In the genomic region with DNA sequence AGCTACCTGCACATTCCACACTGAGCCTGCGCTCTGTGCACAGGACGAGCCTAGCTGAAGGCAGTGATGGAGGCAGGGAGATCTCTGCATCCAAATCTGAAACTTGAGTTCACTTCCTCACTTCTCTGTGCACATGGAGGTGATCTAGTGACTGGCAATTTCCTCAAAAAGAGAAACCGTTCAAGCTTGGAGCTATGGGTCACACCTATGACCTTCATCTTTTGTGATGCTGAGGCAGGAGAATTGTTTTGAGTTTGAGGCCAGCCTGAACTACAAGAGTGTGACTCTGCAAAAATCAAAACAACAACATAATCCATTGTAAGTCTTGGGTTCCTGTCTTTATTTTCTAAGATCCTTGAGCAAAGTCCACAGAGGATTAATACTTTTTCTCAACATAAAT, we compare ENCODE assay signal across 29 mouse cellular contexts.
DNase-seq lines count a peak whose midpoint lies in the region; ATAC-seq and TF ChIP-seq lines count a peak whose summit lies in the region.
"Had no signal": no experiment of that assay in that cellular context is flagged by ENCODE, and none has a peak within 500 bp of the region (broad histone marks: within the 10 kb centered on the region; RNA-seq: fewer than 3 reads in every experiment).

No protein-coding gene starts in this region.

- H3K9ac ChIP-seq in ES-Bruce4 (ENCODE audit: low read depth, poor library complexity, severe bottlenecking), result no peak overlapping the region
- H3K9ac ChIP-seq in midbrain, embryonic 11.5 days (ENCODE audit: low read length), result no peak overlapping the region
- H3K9ac ChIP-seq: embryonic facial prominence, embryonic 13.5 days; forebrain, embryonic 12.5 days; forebrain, embryonic 15.5 days; heart, embryonic 12.5 days; heart, embryonic 15.5 days; hindbrain, embryonic 13.5 days; intestine, embryonic 15.5 days had no signal

- no peak for TF ChIP-seq CTCF in E14TG2a.4 (conservative IDR thresholded peaks at IDR 0.05; ENCODE audit: low read length)
- TF ChIP-seq CTCF in ES-Bruce4 (IDR thresholded peaks at IDR 0.05; ENCODE audit: low read depth, low read length), result no peak

- no peak for ATAC-seq in midbrain, embryonic 11.5 days (ENCODE audit: low FRiP score)
- ATAC-seq: CD4-positive, CD25-positive, alpha-beta regulatory T cell, adult 4 months; forebrain, embryonic 15.5 days; hindbrain, embryonic 16.5 days; intestine, embryonic 15.5 days had no signal

- H3K27me3 ChIP-seq in E14TG2a.4 (ENCODE audit: insufficient read depth, low read length) (no peaks in the 10 kb centered on the region), ES-Bruce4 (ENCODE audit: control insufficient read depth, insufficient read depth, low read length, poor library complexity, severe bottlenecking) (no peaks in the 10 kb centered on the region)
- no peaks in the 10 kb centered on the region for H3K27me3 ChIP-seq in midbrain, embryonic 11.5 days (ENCODE audit: control insufficient read depth, insufficient read depth, low read length)
- H3K27me3 ChIP-seq: embryonic facial prominence, embryonic 13.5 days; forebrain, embryonic 12.5 days; forebrain, embryonic 15.5 days; heart, embryonic 12.5 days; heart, embryonic 15.5 days; hindbrain, embryonic 13.5 days; intestine, embryonic 15.5 days had no signal

- peak overlapping the region; percentile 31; the same call in 1 of the 2 replicates for H3K27ac ChIP-seq in ES-Bruce4 (ENCODE audit: insufficient read depth, low read length)
- H3K27ac ChIP-seq in midbrain, embryonic 11.5 days (ENCODE audit: low read depth, low read length), result no peak overlapping the region
- H3K27ac ChIP-seq: embryonic facial prominence, embryonic 10.5 days; embryonic facial prominence, embryonic 13.5 days; forebrain, embryonic 12.5 days; forebrain, embryonic 15.5 days; heart, embryonic 15.5 days; hindbrain, embryonic 10.5 days; hindbrain, embryonic 13.5 days; intestine, embryonic 15.5 days had no signal

- peak; percentile 89 for DNase-seq in R1 (ENCODE audit: low read depth, low spot score)
- DNase-seq in midbrain, embryonic 11.5 days (ENCODE audit: low spot score, missing footprints), result no peak
- no peak for DNase-seq in frontal cortex, postnatal 10 days (ENCODE audit: low spot score in 2 of 2)
- no peak for DNase-seq in adrenal gland, adult 2 months
- DNase-seq: adrenal gland, adult 8-10 months; adrenal gland, postnatal 25 days; cerebellum, adult 11-12 months; cerebellum, adult 8-10 months; cerebellum, postnatal 10 days; cerebellum, postnatal 36 days; embryo, embryonic 11 days; gastrocnemius, postnatal 25 days; heart, postnatal 10 days; heart, postnatal 36 days; kidney, adult 11 months had no signal

- no peaks in the 10 kb centered on the region for H3K9me3 ChIP-seq in E14TG2a.4 (ENCODE audit: low read length)
- H3K9me3 ChIP-seq in ES-Bruce4 (replicated peaks; ENCODE audit: control insufficient read depth, insufficient read depth, low read length, poor library complexity, severe bottlenecking), result no peaks in the 10 kb centered on the region
- H3K9me3 ChIP-seq in midbrain, embryonic 11.5 days (ENCODE audit: control insufficient read depth, low read length), result no peaks in the 10 kb centered on the region
- H3K9me3 ChIP-seq: embryonic facial prominence, embryonic 10.5 days; embryonic facial prominence, embryonic 13.5 days; forebrain, embryonic 12.5 days; forebrain, embryonic 15.5 days; heart, embryonic 12.5 days; heart, embryonic 15.5 days; hindbrain, embryonic 10.5 days; hindbrain, embryonic 13.5 days; intestine, embryonic 15.5 days had no signal

- H3K4me3 ChIP-seq in E14TG2a.4 (replicated peaks; ENCODE audit: low read length), result peak overlapping the region; percentile 53; the same call in 1 of the 2 replicates
- no peak overlapping the region for H3K4me3 ChIP-seq in ES-Bruce4 (ENCODE audit: low read depth, low read length)
- no peak overlapping the region for H3K4me3 ChIP-seq in midbrain, embryonic 11.5 days (ENCODE audit: low read depth, low read length)
- H3K4me3 ChIP-seq: embryonic facial prominence, embryonic 10.5 days; embryonic facial prominence, embryonic 13.5 days; erythroblast, embryonic 14.5 days; forebrain, embryonic 12.5 days; forebrain, embryonic 15.5 days; heart, embryonic 12.5 days; heart, embryonic 15.5 days; hindbrain, embryonic 10.5 days; hindbrain, embryonic 13.5 days; intestine, embryonic 15.5 days had no signal

- no peak for TF ChIP-seq POLR2A in ES-Bruce4 (IDR thresholded peaks at IDR 0.05; ENCODE audit: insufficient read depth, low read length)

- peaks cover 19% of the 10 kb centered on the region for H3K36me3 ChIP-seq in E14TG2a.4 (ENCODE audit: insufficient read depth, low read length)
- no peaks in the 10 kb centered on the region for H3K36me3 ChIP-seq in ES-Bruce4 (ENCODE audit: control insufficient read depth, insufficient read depth, low read length, poor library complexity, severe bottlenecking)
- H3K36me3 ChIP-seq in midbrain, embryonic 11.5 days (ENCODE audit: control insufficient read depth, insufficient read depth, low read length), result no peaks in the 10 kb centered on the region; the same call in 1 of the 2 replicates

- WGBS in midbrain, embryonic 11.5 days, result 77% methylated on average over 3 of the region's 3 CpGs

- H3K4me2 ChIP-seq in midbrain, embryonic 11.5 days, result no peak overlapping the region
- H3K4me2 ChIP-seq: embryonic facial prominence, embryonic 13.5 days; forebrain, embryonic 12.5 days; forebrain, embryonic 15.5 days; heart, embryonic 12.5 days; heart, embryonic 15.5 days; hindbrain, embryonic 13.5 days; intestine, embryonic 15.5 days had no signal

- TF ChIP-seq EP300 in ES-Bruce4 (IDR thresholded peaks at IDR 0.05; ENCODE audit: insufficient read depth, low read depth, low read length), result peak; percentile 33; the same call in 1 of the 2 replicates

- peaks cover 49% of the 10 kb centered on the region for H3K4me1 ChIP-seq in E14TG2a.4 (replicated peaks; ENCODE audit: low read depth, low read length)
- peaks cover 3% of the 10 kb centered on the region for H3K4me1 ChIP-seq in ES-Bruce4 (ENCODE audit: control insufficient read depth, insufficient read depth, low read length)
- no peaks in the 10 kb centered on the region for H3K4me1 ChIP-seq in midbrain, embryonic 11.5 days (ENCODE audit: control insufficient read depth, insufficient read depth, low read length)
- H3K4me1 ChIP-seq: embryonic facial prominence, embryonic 13.5 days; forebrain, embryonic 12.5 days; forebrain, embryonic 15.5 days; intestine, embryonic 15.5 days had no signal
